Mouse (Mus musculus): Measurements from ENCODE around the gene Gm10591.
"Not testable (repeated sequence)": the region's sequence is repeated elsewhere in the genome, so short reads cannot be mapped to it uniquely, and the experiment has no call there.

The Gm10591 gene

DNA sequence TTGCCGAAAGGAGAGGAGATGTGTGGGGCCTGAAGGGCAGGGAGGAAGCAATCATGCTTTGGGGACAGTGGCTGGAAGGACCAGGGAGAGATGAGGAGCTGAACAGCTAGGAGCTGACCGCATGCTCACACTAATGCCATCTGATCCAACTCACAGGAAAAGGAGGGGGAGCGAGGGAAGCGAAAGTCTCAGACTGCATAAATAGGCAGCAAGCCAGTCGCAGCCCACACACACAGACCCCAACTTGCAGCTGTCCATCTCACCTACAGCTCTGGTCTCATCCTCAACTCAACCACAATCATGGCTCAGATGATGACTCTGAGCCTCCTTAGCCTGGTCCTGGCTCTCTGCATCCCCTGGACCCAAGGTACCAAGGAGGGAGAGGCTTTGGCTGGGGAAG, at the start of gene Gm10591:
Gm10591 (plus strand) TSS at position 301 of the 400 bp plus-strand sequence.
- not testable (repeated sequence) for DNase-seq (ENCODE audit: low spot score in 2 of 2)

- DNase-seq (ENCODE audit: low spot score in 2 of 2) = not testable (repeated sequence)
Measured at GRCm38 (mm10) chr4:42629419-42629818, 17.4 kb downstream of the Gm10591 start, which contains the start of gene Gm2564. TSS of gene Gm2564 (plus strand) at chr4:42629719.

- DNase-seq (ENCODE audit: low spot score in 2 of 2) = not testable (repeated sequence)
Measured at GRCm38 (mm10) chr4:42654951-42655350, 43.0 kb downstream of the Gm10591 start, which contains the start of gene Ccl27b. TSS of gene Ccl27b (plus strand) at chr4:42655251.

DNA sequence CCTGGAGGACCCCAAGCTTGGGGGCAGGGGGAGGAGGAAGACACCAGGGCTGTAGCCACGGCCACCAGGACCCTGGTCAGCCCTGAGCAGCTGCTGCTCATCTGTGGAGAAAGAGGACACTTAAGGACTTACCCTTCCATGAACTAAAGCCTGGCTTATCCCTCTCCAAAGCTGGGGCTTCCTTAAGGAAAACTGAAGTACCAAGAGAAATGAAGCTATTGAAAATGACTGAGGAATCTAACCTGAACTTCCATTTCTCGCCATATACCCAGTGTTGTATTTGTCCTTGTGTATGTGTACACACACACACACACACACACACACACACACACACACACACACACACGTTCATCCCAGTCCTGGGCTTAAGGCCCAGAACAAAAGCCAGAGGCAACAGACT, 49.8 kb downstream of the Gm10591 start, which contains the start of gene Il11ra2:
Il11ra2 (minus strand) TSS at position 101 of the 400 bp plus-strand sequence.
- DNase-seq (ENCODE audit: low spot score in 2 of 2) = not testable (repeated sequence)
